Mouse (Mus musculus) heart, postnatal 0 days (tissue): ENCODE data around the gene Hcn2. TPM values are rescaled to one million over a fixed set of nuclear protein-coding genes. Genes with fewer than 3 reads are reported as not detected.

Experiments used
- ATAC-seq: fragments of 200-750 bp; cut with Nextera tagmentation; 2 replicates; pipeline ENCODE4 v1.8.0; 2017; ENCODE audit warnings: low read depth, moderate number of reproducible peaks, moderate library complexity; ENCODE audit not compliant: insufficient read depth
- DNase-seq: peaks from one replicate; pipeline ENCODE4 v3.0.0-alpha.2; 2016; ENCODE audit warnings: low spot score
- H3K27ac ChIP-seq: fragments of 300-500 bp; sonication (generic); 2 replicates; pipeline ENCODE4 v1.5.1; 2014; ENCODE audit warnings: low read depth, mild to moderate bottlenecking
- H3K27me3 ChIP-seq: fragments of 300-500 bp; sonication (generic); 2 replicates; pipeline ENCODE4 v1.6.1; 2014; ENCODE audit warnings: low read length, mixed read lengths; ENCODE audit not compliant: control insufficient read depth, insufficient read depth
- H3K36me3 ChIP-seq: fragments of 300-500 bp; sonication (generic); replicated peaks from 2 replicates; pipeline ENCODE4 v1.6.1; 2014; ENCODE audit warnings: low read length, mixed read lengths; ENCODE audit not compliant: control insufficient read depth, insufficient read depth
- H3K4me1 ChIP-seq: fragments of 300-500 bp; sonication (generic); 2 replicates; pipeline ENCODE4 v1.6.1; 2014; ENCODE audit warnings: antibody characterized with exemption; ENCODE audit not compliant: control insufficient read depth, insufficient read depth
- H3K4me2 ChIP-seq: fragments of 300-500 bp; sonication (generic); 2 replicates; pipeline ENCODE4 v1.6.1; 2014; ENCODE audit warnings: low read depth, mild to moderate bottlenecking, low read length, moderate library complexity
- H3K4me3 ChIP-seq: fragments of 300-500 bp; sonication (generic); 2 replicates; pipeline ENCODE4 v1.5.1; 2014; ENCODE audit warnings: low read depth, low read length
- H3K9ac ChIP-seq: fragments of 300-500 bp; sonication (generic); replicated peaks from 2 replicates; pipeline ENCODE4 v1.6.1; 2014; ENCODE audit warnings: low read depth, low read length, mixed read lengths
- H3K9me3 ChIP-seq: fragments of 300-500 bp; sonication (generic); replicated peaks from 2 replicates; pipeline ENCODE4 v1.6.1; 2016; ENCODE audit warnings: low read length; ENCODE audit not compliant: control insufficient read depth
- CTCF ChIP-seq: IDR thresholded peaks from 2 replicates; pipeline ENCODE4 v1.5.1; 2016; ENCODE audit warnings: antibody characterized with exemption, control low read depth, low read depth
- EP300 ChIP-seq: IDR thresholded peaks from 2 replicates; pipeline ENCODE4 v1.6.1; 2016; ENCODE audit warnings: antibody characterized with exemption, low read depth
- WGBS: fragments of 180-500 bp; shearing (Covaris S2); extraction: QIAGEN DNeasy Blood & Tissue Kit; methylation state at CpG from one replicate; pipeline ENCODE4 v1.1.7; 2014; 5-methylcytosine and 5-hydroxymethylcytosine counted together
- polyA plus RNA-seq: library from polyadenylated mRNA; unstranded; fragments of >200 nt; fragmentation: Nextera tagmentation; extraction: Ambion mirVana; gene quantifications from 2 replicates; pipeline ENCODE4 v1.2.1, GENCODE M21; 2015
- total RNA-seq: library from RNA; depleted of rRNA; stranded (reverse); fragments of >200 nt; gene quantifications from 2 replicates; pipeline ENCODE4 v1.2.3, GENCODE M21; 2014; ENCODE audit warnings: low replicate concordance; rRNA removed

Gene Hcn2
- total and polyA plus RNA-seq, 2 experiments from 2014 or later = 0.45 to 3.5 TPM

DNA sequence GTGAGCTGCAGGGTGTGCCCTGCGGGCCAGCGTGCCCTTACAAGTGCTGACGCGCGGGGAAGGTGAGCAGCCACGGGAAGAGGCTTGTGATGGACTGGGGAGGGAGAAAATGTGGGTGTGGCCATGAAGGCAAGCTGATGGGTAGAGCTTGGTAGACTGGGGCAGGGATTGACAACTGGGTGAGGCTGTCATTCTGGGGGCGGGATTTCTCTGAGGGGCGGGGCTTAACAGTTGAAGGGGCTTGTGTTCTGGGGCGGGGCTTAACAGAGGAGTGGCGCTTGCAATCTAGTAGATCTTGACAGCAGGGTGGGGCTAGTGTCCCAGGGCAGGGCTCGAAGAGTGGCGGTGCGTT is 64.2 kb downstream of the Hcn2 start:
- H3K4me3 ChIP-seq = peak overlapping the region; percentile 39
- peak overlapping the region; percentile 67 for H3K4me2 ChIP-seq
- H3K9me3 ChIP-seq = no peaks in the 10 kb centered on the region
- no peak for DNase-seq
- 2% methylated on average over 13 of the region's 13 CpGs for WGBS
- H3K9ac ChIP-seq = no peak overlapping the region
- H3K36me3 ChIP-seq = no peaks in the 10 kb centered on the region
- no peak for TF ChIP-seq EP300
- no peak for TF ChIP-seq CTCF
- peaks cover 13% of the 10 kb centered on the region for H3K27me3 ChIP-seq
- ATAC-seq = no peak
- no peak overlapping the region for H3K27ac ChIP-seq
- peaks cover 7% of the 10 kb centered on the region for H3K4me1 ChIP-seq

DNA sequence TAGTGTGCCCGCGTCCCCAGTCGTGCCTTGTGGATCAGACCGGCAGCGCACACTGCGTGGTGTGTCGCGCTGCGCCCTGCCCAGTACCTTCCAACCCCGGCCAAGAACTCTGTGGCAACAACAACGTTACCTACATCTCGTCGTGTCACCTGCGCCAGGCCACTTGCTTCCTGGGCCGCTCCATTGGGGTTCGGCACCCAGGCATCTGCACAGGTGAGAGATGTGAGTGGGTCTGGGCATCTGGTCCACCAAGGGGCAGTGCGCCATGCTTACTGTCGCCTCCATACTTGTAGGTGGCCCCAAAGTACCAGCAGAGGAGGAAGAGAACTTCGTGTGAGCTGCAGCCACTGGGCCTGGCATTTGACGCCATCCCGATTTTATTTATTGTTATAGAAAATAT is 64.7 kb downstream of the Hcn2 start:
- Histone ChIP-seq H3K4me1 (peaks cover 7% of the 10 kb centered on the region), H3K4me2 (peak overlapping the region; percentile 67; the same call in 1 of the 2 replicates), H3K9ac (no peak overlapping the region), H3K9me3 (no peaks in the 10 kb centered on the region), H3K4me3 (peak overlapping the region; percentile 39; the same call in 1 of the 2 replicates), H3K36me3 (no peaks in the 10 kb centered on the region), H3K27ac (no peak overlapping the region), H3K27me3 (peaks cover 13% of the 10 kb centered on the region)
- DNase-seq (no peak), ATAC-seq (no peak)
- 47% methylated on average over 21 of the region's 21 CpGs for WGBS
- TF ChIP-seq CTCF = no peak
- no peak for TF ChIP-seq EP300

DNA sequence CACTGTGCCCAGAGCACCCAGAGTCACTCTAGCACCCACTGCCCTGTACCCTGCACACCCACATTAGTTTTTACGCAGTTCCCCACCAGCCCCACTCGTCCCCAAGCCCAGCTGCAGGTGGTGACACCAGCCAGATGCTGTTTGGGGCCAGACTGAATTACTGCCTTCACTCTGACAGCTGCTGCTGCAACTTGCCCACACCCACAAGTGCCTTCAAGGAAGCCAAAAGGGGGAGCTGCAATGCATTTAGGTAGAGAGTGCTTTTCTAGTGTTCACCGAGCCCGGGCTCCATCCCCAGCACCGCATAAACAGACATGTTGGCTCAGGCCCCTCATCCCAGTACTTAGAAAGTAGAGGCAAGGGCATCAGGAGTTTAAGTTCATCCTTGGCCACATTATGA is 65.5 kb downstream of the Hcn2 start:
- 79% methylated on average over 5 of the region's 5 CpGs for WGBS
- peaks cover 7% of the 10 kb centered on the region for H3K4me1 ChIP-seq
- ATAC-seq = no peak

DNA sequence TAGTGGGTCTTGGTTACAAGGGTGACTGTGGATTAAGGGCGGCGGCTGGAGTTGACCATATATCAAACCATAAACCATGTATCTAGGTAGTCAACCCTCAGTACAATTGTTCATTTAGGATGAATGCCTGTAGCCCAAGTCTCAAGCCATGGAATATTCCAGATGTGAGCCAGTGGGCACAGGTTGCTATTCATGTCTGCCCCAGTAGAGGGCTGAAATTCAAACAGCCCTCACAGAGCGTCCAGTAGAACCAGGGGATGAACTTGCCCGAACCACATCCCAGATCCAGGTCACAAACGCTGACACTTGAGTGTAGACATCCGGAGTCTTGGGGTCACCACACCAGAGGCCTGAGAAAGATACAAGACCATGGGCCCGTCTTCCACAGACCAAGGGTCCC is 66.6 kb downstream of the Hcn2 start:
- no peak overlapping the region for H3K27ac ChIP-seq
- no peaks in the 10 kb centered on the region for H3K9me3 ChIP-seq
- no peak overlapping the region for H3K4me2 ChIP-seq
- peaks cover 10% of the 10 kb centered on the region for H3K27me3 ChIP-seq
- 59% methylated on average over 7 of the region's 7 CpGs for WGBS
- DNase-seq (no peak), ATAC-seq (no peak)
- no peak overlapping the region for H3K9ac ChIP-seq
- TF ChIP-seq EP300 (no peak), CTCF (peak; percentile 42)
- H3K4me1 ChIP-seq = peaks cover 4% of the 10 kb centered on the region; the same call in 1 of the 2 replicates
- no peaks in the 10 kb centered on the region for H3K36me3 ChIP-seq
- H3K4me3 ChIP-seq = no peak overlapping the region

More for the DNA sequence above, 65.5 kb downstream of the Hcn2 start:
- Histone ChIP-seq H3K9me3 (no peaks in the 10 kb centered on the region), H3K9ac (no peak overlapping the region), H3K36me3 (no peaks in the 10 kb centered on the region), H3K4me2 (no peak overlapping the region), H3K4me3 (no peak overlapping the region), H3K27ac (no peak overlapping the region), H3K27me3 (peaks cover 13% of the 10 kb centered on the region)
- DNase-seq = no peak
- TF ChIP-seq CTCF = no peak
- TF ChIP-seq EP300 = no peak

DNA sequence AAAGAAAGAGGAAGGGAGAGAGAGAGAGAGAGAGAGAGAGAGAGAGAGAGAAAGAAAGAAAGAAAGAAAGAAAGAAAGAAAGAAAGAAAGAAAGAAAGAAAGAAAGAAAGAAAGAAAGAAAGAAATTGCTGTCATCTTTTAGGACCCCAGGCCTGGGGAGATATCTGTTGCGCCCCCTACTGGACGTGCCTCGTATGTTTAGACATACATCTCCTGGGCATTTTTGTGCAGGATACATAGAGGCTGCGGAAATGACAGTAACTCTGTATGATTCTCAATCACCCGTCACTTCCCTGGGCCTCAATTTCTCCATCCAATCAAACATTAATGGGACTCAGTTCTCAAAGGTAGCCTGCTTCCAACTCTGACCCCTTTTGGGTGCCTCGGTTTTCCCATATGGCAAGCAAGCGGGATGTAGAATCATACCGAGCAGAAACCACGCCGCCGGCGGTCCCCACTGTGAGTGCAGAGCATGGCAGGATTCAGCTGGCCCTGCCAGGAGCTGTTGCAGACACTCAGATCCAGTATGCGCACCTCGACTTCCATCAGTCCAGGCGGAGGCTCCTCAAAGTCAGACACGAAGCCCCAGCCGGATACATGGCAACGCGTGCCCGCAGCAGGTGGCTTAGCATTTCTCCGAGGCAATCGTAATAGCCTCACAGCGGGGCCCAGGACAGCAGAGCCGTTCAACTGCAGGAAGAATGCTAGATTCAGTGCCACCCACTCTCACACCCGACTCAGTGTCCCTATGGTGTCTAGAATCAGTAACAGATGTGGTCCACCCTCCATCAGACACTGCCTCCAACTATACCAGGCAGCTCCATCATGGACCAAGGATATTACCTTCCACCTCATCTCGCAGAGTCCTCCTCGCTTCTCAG is 67.7 kb downstream of the Hcn2 start:
- Histone ChIP-seq H3K4me3 (no peak overlapping the region), H3K4me2 (no peak overlapping the region), H3K9ac (no peak overlapping the region), H3K27me3 (peaks cover 7% of the 10 kb centered on the region), H3K9me3 (no peaks in the 10 kb centered on the region), H3K27ac (no peak overlapping the region), H3K36me3 (no peaks in the 10 kb centered on the region), H3K4me1 (peaks cover 4% of the 10 kb centered on the region; the same call in 1 of the 2 replicates)
- ATAC-seq = no peak
- 41% methylated on average over 27 of the region's 27 CpGs for WGBS
- TF ChIP-seq EP300 (no peak), CTCF (peak; percentile 41)
- DNase-seq = no peak

Other genes starting within 250 kb of the Hcn2 start
- not detected in 2 replicates for gene Vmn2r83, start 247.9 kb upstream of the Hcn2 start, total RNA-seq
- gene Vmn2r83, start 247.9 kb upstream of the Hcn2 start, polyA plus RNA-seq = not detected in 2 replicates
- 7.4 and 11.7 TPM in 2 replicates for gene Plpp2, start 182.8 kb upstream of the Hcn2 start, total RNA-seq
- gene Plpp2, start 182.8 kb upstream of the Hcn2 start, polyA plus RNA-seq = 5.0 and 5.1 TPM in 2 replicates
- gene Mier2, start 161.4 kb upstream of the Hcn2 start, total RNA-seq = 32.7 and 47.8 TPM in 2 replicates
- 11.8 and 12.0 TPM in 2 replicates for gene Mier2, start 161.4 kb upstream of the Hcn2 start, polyA plus RNA-seq
- gene Theg, start 129.3 kb upstream of the Hcn2 start, total RNA-seq = not detected in 2 replicates
- not detected in 2 replicates for gene Theg, start 129.3 kb upstream of the Hcn2 start, polyA plus RNA-seq
- gene C2cd4c, start 102.6 kb upstream of the Hcn2 start, total RNA-seq = not detected in 2 replicates
- not detected in 2 replicates for gene C2cd4c, start 102.6 kb upstream of the Hcn2 start, polyA plus RNA-seq
- 2.7 and 3.1 TPM in 2 replicates for gene Shc2, start 78.7 kb upstream of the Hcn2 start, total RNA-seq
- gene Shc2, start 78.7 kb upstream of the Hcn2 start, polyA plus RNA-seq = 1.1 and 1.2 TPM in 2 replicates
- gene Odf3l2, start 70.9 kb upstream of the Hcn2 start, total RNA-seq = not detected in 2 replicates
- not detected in 2 replicates for gene Odf3l2, start 70.9 kb upstream of the Hcn2 start, polyA plus RNA-seq
- not detected in 2 replicates for gene Madcam1, start 52.1 kb upstream of the Hcn2 start, total RNA-seq
- 1.3 and 1.4 TPM in 2 replicates for gene Madcam1, start 52.1 kb upstream of the Hcn2 start, polyA plus RNA-seq
- gene Tpgs1, start 47.3 kb upstream of the Hcn2 start, total RNA-seq = 19.7 and 28.3 TPM in 2 replicates
- 43.6 and 45.3 TPM in 2 replicates for gene Tpgs1, start 47.3 kb upstream of the Hcn2 start, polyA plus RNA-seq
- gene Cdc34, start 34.4 kb upstream of the Hcn2 start, total RNA-seq = 162 and 183 TPM in 2 replicates
- gene Cdc34, start 34.4 kb upstream of the Hcn2 start, polyA plus RNA-seq = 115 and 120 TPM in 2 replicates
- 2.4 and 2.5 TPM in 2 replicates for gene Gzmm, start 27.6 kb upstream of the Hcn2 start, total RNA-seq
- 2.1 and 2.8 TPM in 2 replicates for gene Gzmm, start 27.6 kb upstream of the Hcn2 start, polyA plus RNA-seq
- 1,449 and 1,606 TPM in 2 replicates for gene Bsg, start 12.1 kb upstream of the Hcn2 start, total RNA-seq
- gene Bsg, start 12.1 kb upstream of the Hcn2 start, polyA plus RNA-seq = 1,256 and 1,260 TPM in 2 replicates
- 36.9 and 56.2 TPM in 2 replicates for gene Polrmt, start 29.9 kb downstream of the Hcn2 start, total RNA-seq
- 25.1 and 26.3 TPM in 2 replicates for gene Polrmt, start 29.9 kb downstream of the Hcn2 start, polyA plus RNA-seq
- not detected in 2 replicates for gene Fgf22, start 38.4 kb downstream of the Hcn2 start, total RNA-seq
- gene Fgf22, start 38.4 kb downstream of the Hcn2 start, polyA plus RNA-seq = 0.14 TPM in 1 of 2 replicates, not detected in the other
- 38.6 and 67.5 TPM in 2 replicates for gene Rnf126, start 50.3 kb downstream of the Hcn2 start, total RNA-seq
- gene Rnf126, start 50.3 kb downstream of the Hcn2 start, polyA plus RNA-seq = 35.9 and 37.6 TPM in 2 replicates
- gene Fstl3, start 60.6 kb downstream of the Hcn2 start, total RNA-seq = 21.4 and 28.0 TPM in 2 replicates
- gene Fstl3, start 60.6 kb downstream of the Hcn2 start, polyA plus RNA-seq = 13.2 and 13.7 TPM in 2 replicates
- gene Prss57, start 74.3 kb downstream of the Hcn2 start, total RNA-seq = 1.3 and 1.4 TPM in 2 replicates
- not detected in 2 replicates for gene Prss57, start 74.3 kb downstream of the Hcn2 start, polyA plus RNA-seq
- gene Palm, start 76.9 kb downstream of the Hcn2 start, total RNA-seq = 31.2 and 52.3 TPM in 2 replicates
- 39.8 and 44.0 TPM in 2 replicates for gene Palm, start 76.9 kb downstream of the Hcn2 start, polyA plus RNA-seq
- not detected in 2 replicates for gene Misp, start 104.4 kb downstream of the Hcn2 start, total RNA-seq
- 0.08 and 0.41 TPM in 2 replicates for gene Misp, start 104.4 kb downstream of the Hcn2 start, polyA plus RNA-seq
- 186 and 196 TPM in 2 replicates for gene Ptbp1, start 137.8 kb downstream of the Hcn2 start, total RNA-seq
- 39.8 and 40.4 TPM in 2 replicates for gene Ptbp1, start 137.8 kb downstream of the Hcn2 start, polyA plus RNA-seq
- not detected in 2 replicates for gene Prtn3, start 157.8 kb downstream of the Hcn2 start, total RNA-seq
- 0.70 and 0.74 TPM in 2 replicates for gene Prtn3, start 157.8 kb downstream of the Hcn2 start, polyA plus RNA-seq
- gene Plppr3, start 158.0 kb downstream of the Hcn2 start, total RNA-seq = 3.2 and 5.9 TPM in 2 replicates
- gene Plppr3, start 158.0 kb downstream of the Hcn2 start, polyA plus RNA-seq = 2.5 and 3.0 TPM in 2 replicates
- gene Elane, start 169.6 kb downstream of the Hcn2 start, total RNA-seq = not detected in 2 replicates
- not detected in 2 replicates for gene Elane, start 169.6 kb downstream of the Hcn2 start, polyA plus RNA-seq
- 0.19 TPM in 1 of 2 replicates, not detected in the other for gene Cfd, start 174.2 kb downstream of the Hcn2 start, total RNA-seq
- gene Cfd, start 174.2 kb downstream of the Hcn2 start, polyA plus RNA-seq = 0.22 TPM in 1 of 2 replicates, not detected in the other
- 64.7 and 77.6 TPM in 2 replicates for gene Med16, start 192.3 kb downstream of the Hcn2 start, total RNA-seq
- gene Med16, start 192.3 kb downstream of the Hcn2 start, polyA plus RNA-seq = 30.9 and 36.2 TPM in 2 replicates
- gene Gm26602, start 194.2 kb downstream of the Hcn2 start, total RNA-seq = not detected in 2 replicates
- gene Gm26602, start 194.2 kb downstream of the Hcn2 start, polyA plus RNA-seq = 4.0 and 6.0 TPM in 2 replicates
- gene Kiss1r, start 200.3 kb downstream of the Hcn2 start, total RNA-seq = not detected in 2 replicates
- gene Kiss1r, start 200.3 kb downstream of the Hcn2 start, polyA plus RNA-seq = 0.45 and 0.57 TPM in 2 replicates
- 40.9 and 58.4 TPM in 2 replicates for gene R3hdm4, start 204.6 kb downstream of the Hcn2 start, total RNA-seq
- gene R3hdm4, start 204.6 kb downstream of the Hcn2 start, polyA plus RNA-seq = 104 and 107 TPM in 2 replicates
- gene Arid3a, start 210.4 kb downstream of the Hcn2 start, total RNA-seq = 5.3 and 5.6 TPM in 2 replicates
- gene Arid3a, start 210.4 kb downstream of the Hcn2 start, polyA plus RNA-seq = 0.65 and 0.77 TPM in 2 replicates
- 29.3 and 51.5 TPM in 2 replicates for gene Wdr18, start 243.5 kb downstream of the Hcn2 start, total RNA-seq
- 54.3 and 58.4 TPM in 2 replicates for gene Wdr18, start 243.5 kb downstream of the Hcn2 start, polyA plus RNA-seq